Mouse (Mus musculus) hindbrain, embryonic 12.5 days (tissue): ENCODE measurements around the gene Rabep1. TPM values are rescaled to one million over a fixed set of nuclear protein-coding genes. Genes with fewer than 3 reads are reported as not detected.

Experiments
- ATAC-seq: fragments of 200-750 bp; cut with Nextera tagmentation; 2 replicates; pipeline ENCODE4 v1.8.0; 2017; ENCODE audit warnings: moderate TSS enrichment; ENCODE audit not compliant: low FRiP score
- H3K27ac ChIP-seq: fragments of 300-500 bp; sonication (generic); 2 replicates; pipeline ENCODE4 v1.5.1; 2016; ENCODE audit warnings: mild to moderate bottlenecking
- H3K27me3 ChIP-seq: fragments of 300-500 bp; sonication (generic); 2 replicates; pipeline ENCODE4 v1.6.1; 2016; ENCODE audit warnings: mild to moderate bottlenecking
- H3K36me3 ChIP-seq: fragments of 300-500 bp; sonication (generic); 2 replicates; pipeline ENCODE4 v1.6.1; 2016; ENCODE audit warnings: mild to moderate bottlenecking
- H3K4me1 ChIP-seq: fragments of 300-500 bp; sonication (generic); 2 replicates; pipeline ENCODE4 v1.6.1; 2016
- H3K4me2 ChIP-seq: fragments of 300-500 bp; sonication (generic); replicated peaks from 2 replicates; pipeline ENCODE4 v1.6.1; 2016; ENCODE audit warnings: mild to moderate bottlenecking
- H3K4me3 ChIP-seq: fragments of 300-500 bp; sonication (generic); 2 replicates; pipeline ENCODE4 v1.5.1; 2016; ENCODE audit warnings: mild to moderate bottlenecking
- H3K9ac ChIP-seq: fragments of 300-500 bp; sonication (generic); 2 replicates; pipeline ENCODE4 v1.6.1; 2016; ENCODE audit warnings: mild to moderate bottlenecking, moderate library complexity
- H3K9me3 ChIP-seq: fragments of 300-500 bp; sonication (generic); replicated peaks from 2 replicates; pipeline ENCODE4 v1.6.1; 2016; ENCODE audit warnings: mild to moderate bottlenecking
- WGBS: fragments of 180-500 bp; shearing (Covaris S2); methylation state at CpG from one replicate; pipeline ENCODE4 v1.1.7; 2016; 5-methylcytosine and 5-hydroxymethylcytosine counted together
- polyA plus RNA-seq: library from polyadenylated mRNA; unstranded; fragments of >200 nt; fragmentation: Nextera tagmentation; extraction: Ambion mirVana; gene quantifications from 2 replicates; pipeline ENCODE4 v1.2.1, GENCODE M21; 2016

The Rabep1 gene
- polyA plus RNA-seq, 1 experiment from 2014 or later = 56.9 TPM

DNA sequence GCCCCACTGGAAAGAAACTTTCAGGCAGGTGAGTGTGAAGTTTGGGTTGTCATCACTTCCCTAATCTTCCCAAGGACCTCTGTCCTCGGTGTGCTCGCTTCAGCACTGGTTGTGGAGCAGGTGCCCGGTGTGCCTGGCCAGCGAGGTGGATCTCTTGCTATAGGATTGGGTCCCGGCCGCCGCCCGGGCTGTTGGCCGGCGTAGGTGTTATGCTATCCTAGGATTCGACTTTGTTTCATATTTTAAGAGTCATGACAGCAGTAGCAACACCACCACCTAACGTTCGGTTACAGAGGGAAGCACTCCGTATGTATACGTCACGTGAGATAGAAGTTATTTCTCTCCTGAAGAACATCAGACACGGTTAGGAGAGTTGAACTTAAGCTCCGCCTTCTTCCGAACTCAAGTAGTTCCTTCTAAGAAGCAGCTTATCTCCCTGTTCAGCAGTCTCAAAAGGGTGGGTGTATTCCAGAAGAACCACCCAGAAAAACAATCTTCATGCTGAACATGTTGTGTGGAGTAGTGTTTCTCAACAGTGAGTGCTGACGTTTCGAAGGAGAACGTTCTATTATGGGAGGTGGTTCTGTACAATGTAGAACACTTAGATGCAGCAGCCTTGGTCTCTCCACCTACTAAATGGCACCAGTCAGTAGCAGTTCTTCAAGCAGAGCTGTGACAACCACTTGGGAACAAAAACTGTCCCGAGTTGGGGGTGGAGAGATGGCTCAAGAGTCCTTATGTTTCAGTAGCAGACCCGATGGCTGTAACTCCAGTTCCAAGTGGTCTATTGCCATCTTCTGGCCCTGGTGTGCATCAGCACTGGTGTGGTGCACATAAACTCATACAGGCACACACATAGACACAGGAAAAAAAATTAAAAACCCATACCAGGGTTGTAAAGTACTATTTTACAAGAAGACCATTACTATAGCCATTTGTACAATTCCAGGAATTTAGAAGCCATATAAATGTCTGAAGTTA, 126.3 kb downstream of the Rabep1 start:
- no peaks in the 10 kb centered on the region for H3K9me3 ChIP-seq
- peak overlapping the region; percentile 64 for H3K4me2 ChIP-seq
- peak overlapping the region; percentile 89 for H3K9ac ChIP-seq
- no peaks in the 10 kb centered on the region for H3K27me3 ChIP-seq
- peak overlapping the region; percentile 91 for H3K27ac ChIP-seq
- H3K4me3 ChIP-seq = peak overlapping the region; percentile 81
- 19% methylated on average over 24 of the region's 24 CpGs for WGBS
- peak; percentile 0; the same call in 1 of the 2 replicates for ATAC-seq
- H3K4me1 ChIP-seq = peaks cover 16% of the 10 kb centered on the region
- H3K36me3 ChIP-seq = peaks cover 32% of the 10 kb centered on the region

DNA sequence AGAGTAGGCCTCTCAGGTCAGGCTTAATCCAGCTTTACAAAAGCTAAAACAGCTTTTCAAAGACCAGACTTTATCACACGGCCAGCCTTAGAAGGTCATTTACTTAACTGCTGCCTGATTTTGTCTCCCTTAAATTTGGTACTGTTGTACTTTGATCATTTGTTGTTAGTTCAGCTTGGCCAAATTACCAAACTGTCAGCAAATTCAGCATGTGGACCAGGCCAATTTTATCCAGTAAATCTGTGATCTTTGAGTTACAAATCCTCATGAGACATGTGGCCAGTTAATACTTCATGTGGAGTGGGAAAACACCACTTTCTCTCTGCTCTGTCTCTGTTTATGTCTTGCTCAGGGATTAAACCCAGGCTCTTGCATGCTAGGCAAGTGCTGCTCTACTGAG, 128.0 kb downstream of the Rabep1 start:
- Histone ChIP-seq H3K9me3 (no peaks in the 10 kb centered on the region), H3K27ac (no peak overlapping the region), H3K36me3 (peaks cover 45% of the 10 kb centered on the region), H3K4me1 (peaks cover 13% of the 10 kb centered on the region), H3K27me3 (no peaks in the 10 kb centered on the region), H3K4me2 (no peak overlapping the region), H3K4me3 (no peak overlapping the region), H3K9ac (no peak overlapping the region)
- 67% methylated on average over 1 of the region's 1 CpGs for WGBS
- ATAC-seq = no peak

DNA sequence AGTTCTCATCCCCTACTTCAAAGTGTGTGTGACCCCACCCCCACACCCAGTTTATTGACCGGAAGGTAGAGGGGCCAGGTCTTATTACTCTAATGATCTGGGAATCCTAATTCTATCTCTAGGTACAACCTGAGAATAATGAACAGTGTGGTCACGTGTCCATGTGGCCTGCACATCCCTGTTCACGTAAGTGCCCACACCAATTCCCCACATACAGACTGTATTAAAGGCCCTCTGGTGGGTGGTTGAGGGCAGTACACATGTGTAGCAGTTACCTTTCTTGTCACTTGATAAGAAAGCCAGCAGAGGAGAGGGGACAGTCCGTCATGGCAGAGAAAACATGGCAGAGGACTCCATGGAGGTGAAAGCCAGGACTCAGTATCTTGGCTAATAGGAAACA, 129.4 kb downstream of the Rabep1 start:
- H3K4me1 ChIP-seq = peaks cover 5% of the 10 kb centered on the region
- H3K36me3 ChIP-seq = peaks cover 58% of the 10 kb centered on the region

DNA sequence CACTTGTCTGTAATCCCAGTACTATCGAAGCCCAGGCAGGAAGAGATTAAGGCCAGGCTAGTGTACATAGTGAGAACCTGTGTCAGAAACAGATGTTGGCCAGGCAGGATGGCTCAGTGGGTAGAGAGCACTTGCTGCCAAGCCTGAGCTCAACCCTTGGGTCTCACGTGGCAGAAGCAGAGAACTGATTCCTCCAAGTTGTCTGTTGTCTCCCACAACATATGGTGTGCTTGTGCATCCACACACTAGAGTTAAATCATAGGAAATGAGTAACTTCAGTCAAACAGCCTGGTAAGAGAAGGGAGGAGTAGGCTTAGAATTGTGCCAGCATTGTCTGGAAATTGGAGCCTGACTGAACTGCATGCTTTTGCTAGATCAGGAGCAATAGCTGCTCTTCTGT, 130.6 kb downstream of the Rabep1 start:
- Histone ChIP-seq H3K27me3 (no peaks in the 10 kb centered on the region), H3K9ac (no peak overlapping the region), H3K4me1 (peaks cover 5% of the 10 kb centered on the region), H3K4me2 (no peak overlapping the region), H3K27ac (no peak overlapping the region), H3K9me3 (no peaks in the 10 kb centered on the region), H3K36me3 (peaks cover 69% of the 10 kb centered on the region), H3K4me3 (no peak overlapping the region)
- 86% methylated on average over 2 of the region's 2 CpGs for WGBS
- ATAC-seq = no peak

More for the DNA sequence above, 129.4 kb downstream of the Rabep1 start:
- H3K4me2 ChIP-seq = no peak overlapping the region
- H3K27ac ChIP-seq = no peak overlapping the region
- H3K9me3 ChIP-seq = no peaks in the 10 kb centered on the region
- H3K27me3 ChIP-seq = no peaks in the 10 kb centered on the region
- 72% methylated on average over 4 of the region's 4 CpGs for WGBS
- H3K9ac ChIP-seq = no peak overlapping the region
- ATAC-seq = no peak
- no peak overlapping the region for H3K4me3 ChIP-seq

DNA sequence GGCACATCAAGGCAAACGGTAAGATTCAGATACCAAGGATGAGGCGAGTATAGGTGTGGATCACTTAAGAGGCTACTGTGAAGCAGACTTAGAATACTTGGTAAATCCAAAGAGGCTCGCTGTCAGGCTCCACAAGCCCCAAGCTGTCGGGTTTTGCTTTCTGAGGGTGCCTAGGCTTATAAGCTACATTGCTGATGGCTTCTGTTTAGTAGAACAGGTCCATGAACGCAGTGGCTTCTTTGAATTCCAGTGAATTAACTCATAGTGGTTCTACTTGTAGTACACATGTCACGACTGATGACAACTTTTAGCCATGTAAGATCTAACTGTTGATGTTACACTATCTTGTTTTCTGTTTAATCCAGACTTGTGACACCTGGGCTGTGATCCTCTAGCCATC, 132.7 kb downstream of the Rabep1 start:
- Histone ChIP-seq H3K4me3 (no peak overlapping the region), H3K4me1 (peaks cover 12% of the 10 kb centered on the region), H3K36me3 (peaks cover 80% of the 10 kb centered on the region), H3K27ac (no peak overlapping the region), H3K9me3 (no peaks in the 10 kb centered on the region), H3K27me3 (no peaks in the 10 kb centered on the region), H3K9ac (no peak overlapping the region), H3K4me2 (no peak overlapping the region)
- no peak for ATAC-seq
- WGBS = 93% methylated on average over 6 of the region's 6 CpGs

DNA sequence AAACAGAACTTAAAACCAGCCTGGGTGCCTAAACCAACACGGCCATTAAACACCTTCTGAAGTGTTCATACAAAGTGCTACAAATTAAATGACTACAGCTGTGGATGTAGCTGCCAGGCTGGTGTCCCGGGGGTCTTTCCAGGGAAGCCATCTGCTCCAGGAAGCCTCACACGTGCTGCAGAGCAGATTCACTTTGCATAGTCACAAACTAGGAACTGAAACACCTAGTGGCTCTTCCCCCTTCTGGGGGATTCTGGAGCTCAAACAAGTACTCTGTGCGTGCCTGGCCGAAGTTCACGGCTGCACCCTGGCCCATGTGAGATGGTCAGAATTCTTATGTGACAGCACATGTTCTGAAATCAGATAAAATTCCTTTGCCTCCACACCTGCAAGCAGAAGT, 135.7 kb downstream of the Rabep1 start:
- Histone ChIP-seq H3K4me1 (peaks cover 12% of the 10 kb centered on the region), H3K27ac (no peak overlapping the region), H3K36me3 (peaks cover 61% of the 10 kb centered on the region), H3K4me2 (no peak overlapping the region), H3K9me3 (no peaks in the 10 kb centered on the region), H3K9ac (no peak overlapping the region), H3K27me3 (no peaks in the 10 kb centered on the region), H3K4me3 (no peak overlapping the region)
- ATAC-seq = no peak
- 82% methylated on average over 6 of the region's 6 CpGs for WGBS

DNA sequence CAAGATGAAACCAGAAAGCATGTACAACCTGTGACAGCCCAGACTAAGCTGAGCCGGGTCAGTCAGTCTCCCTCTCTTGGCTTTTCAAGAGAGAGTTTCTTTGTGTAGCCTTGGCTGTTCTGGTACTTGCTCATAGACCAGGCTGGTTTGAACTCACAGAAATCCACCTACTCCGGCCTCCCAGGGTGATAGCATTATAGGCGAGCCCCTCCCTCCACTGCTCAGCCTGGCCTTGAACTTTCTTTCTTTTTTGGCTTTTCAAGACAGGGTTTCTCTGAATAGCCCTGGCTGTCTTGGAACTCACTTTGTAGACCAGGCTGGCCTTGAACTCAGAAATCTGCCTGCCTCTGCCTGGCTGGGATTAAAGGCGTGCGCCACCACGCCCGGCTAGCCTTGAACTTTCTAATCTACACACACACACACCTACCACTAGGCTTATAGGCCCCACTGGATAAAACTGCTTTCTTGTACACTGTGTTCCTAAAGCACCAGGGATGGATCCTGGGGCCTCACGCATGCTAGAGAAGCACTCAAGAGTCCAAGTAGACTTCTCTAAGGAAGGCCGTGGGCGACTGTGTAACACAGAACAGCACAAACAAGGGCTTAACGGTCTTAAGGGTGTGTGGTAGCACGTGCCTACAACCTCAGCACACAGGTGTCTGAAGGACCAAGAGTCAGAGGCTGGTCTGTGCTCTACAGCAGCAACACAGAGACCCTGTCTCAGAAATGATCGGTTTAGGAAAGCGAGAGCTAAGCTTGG, 136.4 kb downstream of the Rabep1 start:
- Histone ChIP-seq H3K27me3 (no peaks in the 10 kb centered on the region), H3K4me1 (peaks cover 12% of the 10 kb centered on the region), H3K36me3 (peaks cover 62% of the 10 kb centered on the region), H3K4me2 (no peak overlapping the region), H3K27ac (no peak overlapping the region), H3K9me3 (no peaks in the 10 kb centered on the region), H3K9ac (no peak overlapping the region), H3K4me3 (no peak overlapping the region)
- ATAC-seq = no peak
- WGBS = 95% methylated on average over 14 of the region's 14 CpGs

DNA sequence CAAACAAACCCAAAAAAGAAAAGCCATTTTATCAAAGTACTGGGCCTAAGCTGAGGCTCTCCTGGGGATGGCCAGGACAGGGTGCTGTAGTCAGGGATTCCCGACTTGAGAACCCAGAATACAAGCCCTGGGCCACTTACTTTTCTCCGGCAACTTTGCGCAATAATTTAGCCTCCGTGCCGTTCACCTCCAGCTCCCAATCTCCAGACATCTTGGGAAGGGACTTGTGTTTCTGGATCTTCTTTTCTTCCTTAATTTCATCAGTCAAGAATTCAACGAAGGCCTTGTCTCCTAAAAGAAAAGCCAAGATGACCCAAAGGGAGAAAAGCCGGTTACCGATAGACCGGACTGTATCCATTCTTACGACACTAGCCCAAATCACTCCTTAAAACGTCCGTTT, 137.5 kb downstream of the Rabep1 start:
- Histone ChIP-seq H3K27ac (no peak overlapping the region; the same call in 1 of the 2 replicates), H3K36me3 (peaks cover 62% of the 10 kb centered on the region)
- 10% methylated on average over 12 of the region's 12 CpGs for WGBS

DNA sequence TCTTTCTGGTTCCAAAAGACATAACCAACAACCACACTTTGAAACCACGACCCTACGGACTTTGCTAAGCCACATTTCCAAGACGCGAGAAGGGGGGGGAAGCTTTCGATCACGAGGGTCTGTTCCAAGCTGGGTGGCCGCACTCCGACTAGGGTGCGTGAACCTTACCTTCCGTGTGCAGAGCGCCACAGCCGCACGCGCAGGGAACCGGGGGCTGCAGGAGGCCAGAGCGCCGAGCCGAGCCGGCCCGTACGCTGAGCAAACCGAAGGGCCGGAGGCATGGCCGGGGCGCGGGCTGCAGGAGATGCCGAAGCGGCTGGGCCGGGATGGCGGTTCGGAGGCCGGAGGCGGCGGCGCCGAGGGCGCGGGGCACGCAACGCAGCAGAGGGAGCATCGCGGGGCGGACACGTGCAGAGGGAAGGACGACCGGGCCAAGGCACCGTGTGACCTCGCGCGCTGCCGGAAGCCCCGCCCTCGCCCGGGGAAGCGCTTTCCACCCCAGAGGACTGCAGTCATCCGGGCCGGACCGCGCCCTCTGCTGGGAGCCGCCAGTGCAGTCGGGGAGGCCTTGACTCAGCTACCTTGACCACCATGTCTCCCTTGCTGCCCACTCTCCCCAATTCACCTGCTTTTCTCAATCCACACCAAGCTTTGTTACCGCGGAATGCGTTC, 138.1 kb downstream of the Rabep1 start, which contains the start of gene C1qbp:
C1qbp (minus strand) TSS at position 470 of the 672 bp plus-strand sequence.
- Histone ChIP-seq H3K4me1 (peaks cover 12% of the 10 kb centered on the region), H3K4me2 (peak within 1 kb of the TSS; percentile 73), H3K27ac (peak within 1 kb of the TSS; percentile 66; the same call in 1 of the 2 replicates), H3K36me3 (peaks cover 62% of the 10 kb centered on the region), H3K9ac (peak within 1 kb of the TSS; percentile 93), H3K27me3 (no peaks in the 10 kb centered on the region), H3K4me3 (peak within 1 kb of the TSS; percentile 100), H3K9me3 (no peaks in the 10 kb centered on the region)
- WGBS = under 1% methylated on average over 57 of the region's 64 CpGs
- peak; percentile 96 for ATAC-seq

More for the DNA sequence above, 137.5 kb downstream of the Rabep1 start:
- Histone ChIP-seq H3K27me3 (no peaks in the 10 kb centered on the region), H3K4me2 (peak overlapping the region; percentile 73), H3K4me1 (peaks cover 12% of the 10 kb centered on the region), H3K9ac (peak overlapping the region; percentile 93), H3K9me3 (no peaks in the 10 kb centered on the region), H3K4me3 (peak overlapping the region; percentile 100)
- ATAC-seq = no peak
